Mouse (Mus musculus): ENCODE results near the gene Mlana. TPM values are rescaled to one million over a fixed set of nuclear protein-coding genes. Genes with fewer than 3 reads are reported as not detected.

Gene Mlana
- polyA plus RNA-seq, 1 experiment from 2014 or later = not detected

DNA sequence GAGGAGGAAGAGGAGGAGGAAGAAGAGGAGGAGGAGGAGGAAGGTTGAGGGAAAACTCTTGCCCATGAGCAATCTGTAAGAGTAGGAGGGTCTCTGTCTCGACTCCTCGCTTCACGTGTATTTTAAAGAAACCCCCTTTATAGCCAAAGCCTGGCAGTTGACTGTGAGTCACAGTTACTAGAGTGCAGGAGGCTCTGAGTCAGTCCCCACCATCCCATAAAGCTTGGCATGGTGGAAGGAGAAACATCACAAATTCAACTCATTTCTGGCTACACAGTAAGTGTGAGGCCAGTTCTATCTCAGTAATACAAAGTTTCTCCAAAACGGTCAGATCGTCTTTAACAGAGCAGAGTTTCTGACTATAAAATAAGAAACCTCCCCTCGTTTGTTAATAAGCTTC lies 27.4 kb upstream of the Mlana start:
- H3K27ac ChIP-seq (ENCODE audit: low read length) = no peak overlapping the region
- 90% methylated on average over 6 of the region's 6 CpGs for WGBS
- H3K9ac ChIP-seq (ENCODE audit: low read depth, low read length) = no peak overlapping the region
- no peaks in the 10 kb centered on the region for H3K27me3 ChIP-seq (ENCODE audit: control insufficient read depth, insufficient read depth, low read depth, low read length)
- H3K9me3 ChIP-seq (replicated peaks; ENCODE audit: control insufficient read depth, low read length, poor library complexity, severe bottlenecking) = no peaks in the 10 kb centered on the region
- no peak overlapping the region for H3K4me3 ChIP-seq (ENCODE audit: low read depth, low read length)
- no peaks in the 10 kb centered on the region for H3K4me1 ChIP-seq (ENCODE audit: control insufficient read depth, insufficient read depth, low read length)
- no peak for ATAC-seq
- H3K4me2 ChIP-seq (ENCODE audit: low read length) = no peak overlapping the region
- H3K36me3 ChIP-seq (ENCODE audit: control insufficient read depth, insufficient read depth, low read length) = no peaks in the 10 kb centered on the region

DNA sequence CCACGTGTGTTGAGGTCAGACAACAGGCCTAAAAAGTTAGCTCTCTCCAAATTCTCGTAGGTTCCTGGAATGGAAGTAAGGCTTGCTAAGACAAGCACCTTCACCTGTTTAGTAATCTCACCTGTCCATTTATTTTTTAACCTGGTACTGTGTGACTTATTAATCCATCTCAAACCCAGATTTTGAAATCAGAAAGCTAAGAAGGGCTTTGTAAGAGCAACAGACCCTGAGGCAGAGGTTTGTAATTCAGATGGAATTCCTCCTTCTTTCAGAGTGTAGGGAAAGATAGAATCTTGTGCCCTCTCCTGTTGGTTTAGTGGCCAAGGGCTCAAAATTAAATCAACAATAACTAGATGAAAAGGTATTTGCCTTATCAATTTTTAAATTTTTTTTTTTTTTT lies 26.5 kb upstream of the Mlana start:
- Histone ChIP-seq H3K9me3 (replicated peaks; ENCODE audit: control insufficient read depth, low read length, poor library complexity, severe bottlenecking) (no peaks in the 10 kb centered on the region), H3K4me3 (ENCODE audit: low read depth, low read length) (no peak overlapping the region), H3K4me2 (ENCODE audit: low read length) (no peak overlapping the region), H3K27ac (ENCODE audit: low read length) (no peak overlapping the region), H3K27me3 (ENCODE audit: control insufficient read depth, insufficient read depth, low read depth, low read length) (no peaks in the 10 kb centered on the region), H3K9ac (ENCODE audit: low read depth, low read length) (no peak overlapping the region), H3K4me1 (ENCODE audit: control insufficient read depth, insufficient read depth, low read length) (no peaks in the 10 kb centered on the region), H3K36me3 (ENCODE audit: control insufficient read depth, insufficient read depth, low read length) (no peaks in the 10 kb centered on the region)
- 83% methylated on average over 2 of the region's 2 CpGs for WGBS
- no peak for ATAC-seq

DNA sequence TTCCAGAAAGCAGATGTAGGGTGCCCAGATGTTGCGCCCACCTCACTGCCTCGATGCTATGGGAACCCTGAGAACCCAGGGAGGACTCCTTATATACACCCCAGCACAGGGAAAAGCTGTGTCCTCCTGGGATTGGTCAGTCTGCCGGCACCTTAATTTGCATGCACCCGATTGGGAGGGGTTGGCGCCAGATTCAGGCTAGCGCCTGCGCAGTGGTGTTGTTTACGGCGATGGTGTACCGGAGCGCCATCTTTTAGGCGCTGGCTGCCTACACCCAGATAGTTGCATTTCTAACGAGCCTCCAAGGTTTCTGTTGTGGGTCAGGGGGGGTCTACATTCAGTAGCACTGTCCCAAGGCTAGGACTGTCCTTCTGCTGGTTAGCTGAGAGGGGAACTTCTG lies 25.0 kb upstream of the Mlana start:
- no peaks in the 10 kb centered on the region for H3K9me3 ChIP-seq (replicated peaks; ENCODE audit: control insufficient read depth, low read length, poor library complexity, severe bottlenecking)
- H3K36me3 ChIP-seq (ENCODE audit: control insufficient read depth, insufficient read depth, low read length) = no peaks in the 10 kb centered on the region
- H3K4me3 ChIP-seq (ENCODE audit: low read depth, low read length) = no peak overlapping the region
- H3K27me3 ChIP-seq (ENCODE audit: control insufficient read depth, insufficient read depth, low read depth, low read length) = no peaks in the 10 kb centered on the region
- H3K4me2 ChIP-seq (ENCODE audit: low read length) = no peak overlapping the region
- no peak overlapping the region for H3K27ac ChIP-seq (ENCODE audit: low read length)
- WGBS = 93% methylated on average over 13 of the region's 13 CpGs
- no peak overlapping the region for H3K9ac ChIP-seq (ENCODE audit: low read depth, low read length)
- no peak for ATAC-seq
- H3K4me1 ChIP-seq (ENCODE audit: control insufficient read depth, insufficient read depth, low read length) = no peaks in the 10 kb centered on the region

DNA sequence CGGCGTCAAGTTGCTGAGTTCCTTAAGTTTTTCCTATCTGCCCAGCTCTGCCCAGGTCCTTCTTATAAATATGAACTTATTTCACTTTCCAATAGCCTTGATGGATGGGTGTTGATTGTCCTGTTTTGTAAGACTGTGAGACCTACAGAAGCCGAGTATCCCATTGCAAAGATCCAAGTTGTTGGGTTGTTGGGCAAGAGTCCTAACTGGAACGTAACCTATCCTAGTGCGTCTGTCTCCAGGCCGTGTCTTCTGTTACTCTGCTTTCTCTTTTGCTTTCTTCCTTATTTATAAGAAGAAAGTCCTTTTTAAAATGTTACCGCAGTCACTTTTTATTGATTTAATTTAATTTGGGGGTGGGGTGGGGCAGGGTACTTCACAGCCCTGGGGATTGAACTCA lies 22.7 kb upstream of the Mlana start:
- WGBS = 95% methylated on average over 7 of the region's 7 CpGs
- no peak for ATAC-seq
- Histone ChIP-seq H3K27ac (ENCODE audit: low read length) (no peak overlapping the region), H3K9ac (ENCODE audit: low read depth, low read length) (no peak overlapping the region), H3K4me2 (ENCODE audit: low read length) (no peak overlapping the region), H3K4me3 (ENCODE audit: low read depth, low read length) (no peak overlapping the region), H3K9me3 (replicated peaks; ENCODE audit: control insufficient read depth, low read length, poor library complexity, severe bottlenecking) (no peaks in the 10 kb centered on the region), H3K4me1 (ENCODE audit: control insufficient read depth, insufficient read depth, low read length) (no peaks in the 10 kb centered on the region), H3K27me3 (ENCODE audit: control insufficient read depth, insufficient read depth, low read depth, low read length) (no peaks in the 10 kb centered on the region), H3K36me3 (ENCODE audit: control insufficient read depth, insufficient read depth, low read length) (no peaks in the 10 kb centered on the region)

DNA sequence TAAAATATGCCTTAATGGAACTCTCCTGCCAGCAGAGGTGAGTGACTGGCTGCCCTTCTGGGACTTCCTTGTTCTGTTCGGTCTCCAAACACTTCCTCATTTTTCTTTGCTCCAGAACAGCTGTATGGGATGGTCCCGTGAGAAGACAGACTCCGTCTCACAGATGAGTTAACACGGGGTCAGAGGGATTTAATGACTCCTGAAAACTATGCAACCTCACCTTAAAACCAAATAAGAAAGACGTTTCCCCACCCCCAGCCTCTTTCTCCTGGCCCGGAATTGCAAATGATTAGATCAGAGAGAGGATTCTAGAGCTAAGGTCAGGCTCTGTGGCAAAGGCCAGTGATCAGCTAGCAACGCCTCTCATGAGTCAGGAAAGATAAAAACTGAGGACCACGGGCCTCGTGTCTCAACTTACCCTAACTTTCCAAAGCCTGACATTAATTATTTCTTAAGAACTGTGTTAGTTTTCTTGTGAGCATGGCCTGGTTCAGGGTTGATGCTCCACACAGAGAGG lies 22.0 kb upstream of the Mlana start:
- 77% methylated on average over 9 of the region's 9 CpGs for WGBS

DNA sequence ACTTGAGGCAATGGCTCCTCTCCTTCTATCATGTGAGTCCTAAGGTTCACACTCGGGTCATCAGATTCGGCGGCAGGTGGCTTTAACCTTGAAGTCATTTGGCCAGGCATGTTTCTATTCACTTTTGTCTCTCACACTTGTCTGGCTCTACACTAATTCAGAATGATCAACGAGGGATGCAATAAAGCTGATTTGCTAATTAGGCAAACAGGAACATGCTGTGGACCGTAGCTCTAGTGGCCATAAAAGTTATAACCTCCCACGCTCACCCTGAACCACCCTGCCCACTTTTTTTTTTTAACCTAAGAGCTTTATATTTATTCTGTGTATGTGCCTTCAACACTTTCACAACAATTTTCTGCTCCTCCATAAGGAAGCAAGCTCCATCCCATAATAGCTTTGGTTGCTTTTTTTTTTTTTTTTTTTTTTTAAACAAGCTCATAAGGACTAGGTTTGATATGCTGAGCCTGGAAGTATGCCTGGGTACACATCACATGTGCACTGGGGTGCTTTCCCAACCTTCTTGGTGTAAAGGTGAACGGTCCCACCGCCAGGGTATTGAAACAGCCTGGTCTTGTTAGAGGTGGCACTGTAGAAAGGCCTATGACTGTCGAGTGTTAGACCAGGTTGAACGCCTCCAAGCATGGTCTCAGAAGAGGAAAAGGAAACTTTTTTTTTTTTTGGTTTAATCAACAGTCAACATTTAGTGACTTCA lies 21.0 kb upstream of the Mlana start:
- Histone ChIP-seq H3K9me3 (replicated peaks; ENCODE audit: control insufficient read depth, low read length, poor library complexity, severe bottlenecking) (no peaks in the 10 kb centered on the region), H3K36me3 (ENCODE audit: control insufficient read depth, insufficient read depth, low read length) (no peaks in the 10 kb centered on the region), H3K4me2 (ENCODE audit: low read length) (no peak overlapping the region), H3K4me3 (ENCODE audit: low read depth, low read length) (no peak overlapping the region), H3K27me3 (ENCODE audit: control insufficient read depth, insufficient read depth, low read depth, low read length) (no peaks in the 10 kb centered on the region), H3K4me1 (ENCODE audit: control insufficient read depth, insufficient read depth, low read length) (no peaks in the 10 kb centered on the region), H3K9ac (ENCODE audit: low read depth, low read length) (no peak overlapping the region), H3K27ac (ENCODE audit: low read length) (no peak overlapping the region)
- ATAC-seq = no peak
- WGBS = 85% methylated on average over 10 of the region's 10 CpGs

More for the DNA sequence above, 22.0 kb upstream of the Mlana start:
- no peak overlapping the region for H3K4me3 ChIP-seq (ENCODE audit: low read depth, low read length)
- H3K4me2 ChIP-seq (ENCODE audit: low read length) = no peak overlapping the region
- no peaks in the 10 kb centered on the region for H3K27me3 ChIP-seq (ENCODE audit: control insufficient read depth, insufficient read depth, low read depth, low read length)
- no peaks in the 10 kb centered on the region for H3K36me3 ChIP-seq (ENCODE audit: control insufficient read depth, insufficient read depth, low read length)
- no peak overlapping the region for H3K27ac ChIP-seq (ENCODE audit: low read length)
- H3K9me3 ChIP-seq (replicated peaks; ENCODE audit: control insufficient read depth, low read length, poor library complexity, severe bottlenecking) = no peaks in the 10 kb centered on the region
- H3K4me1 ChIP-seq (ENCODE audit: control insufficient read depth, insufficient read depth, low read length) = no peaks in the 10 kb centered on the region
- H3K9ac ChIP-seq (ENCODE audit: low read depth, low read length) = no peak overlapping the region
- ATAC-seq = no peak

DNA sequence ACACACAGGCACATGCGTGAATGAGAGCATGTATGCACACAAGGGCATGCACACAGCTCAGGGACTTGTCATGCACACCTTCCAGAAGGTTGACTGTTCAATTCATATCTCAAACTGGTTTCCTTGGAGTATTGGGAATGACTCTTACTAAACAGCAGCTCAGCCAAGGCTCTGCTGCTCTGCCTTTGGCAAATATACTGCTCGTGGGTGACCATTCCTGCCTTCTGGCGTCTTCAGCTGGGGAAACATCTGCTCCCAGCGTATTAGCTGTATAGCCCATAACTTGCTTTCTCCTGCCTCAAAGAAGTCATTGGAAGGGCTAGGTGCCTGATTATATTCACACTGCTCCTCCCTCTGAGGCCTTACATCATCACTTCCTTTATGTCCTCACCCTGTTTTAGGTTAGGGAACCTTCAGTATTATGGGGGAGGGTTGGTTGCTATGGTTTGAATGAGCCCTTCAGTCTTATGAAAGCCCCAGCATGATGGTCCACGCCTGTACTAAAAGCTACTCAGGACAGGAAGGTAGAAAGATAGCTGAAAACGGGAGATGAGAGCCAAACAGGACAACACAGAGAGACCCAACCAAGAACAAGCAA lies 19.3 kb upstream of the Mlana start:
- ATAC-seq = no peak
- Histone ChIP-seq H3K27me3 (ENCODE audit: control insufficient read depth, insufficient read depth, low read depth, low read length) (no peaks in the 10 kb centered on the region), H3K4me3 (ENCODE audit: low read depth, low read length) (no peak overlapping the region), H3K4me2 (ENCODE audit: low read length) (no peak overlapping the region), H3K9ac (ENCODE audit: low read depth, low read length) (no peak overlapping the region), H3K27ac (ENCODE audit: low read length) (no peak overlapping the region), H3K4me1 (ENCODE audit: control insufficient read depth, insufficient read depth, low read length) (no peaks in the 10 kb centered on the region), H3K36me3 (ENCODE audit: control insufficient read depth, insufficient read depth, low read length) (no peaks in the 10 kb centered on the region), H3K9me3 (replicated peaks; ENCODE audit: control insufficient read depth, low read length, poor library complexity, severe bottlenecking) (no peaks in the 10 kb centered on the region)
- 84% methylated on average over 6 of the region's 6 CpGs for WGBS

DNA sequence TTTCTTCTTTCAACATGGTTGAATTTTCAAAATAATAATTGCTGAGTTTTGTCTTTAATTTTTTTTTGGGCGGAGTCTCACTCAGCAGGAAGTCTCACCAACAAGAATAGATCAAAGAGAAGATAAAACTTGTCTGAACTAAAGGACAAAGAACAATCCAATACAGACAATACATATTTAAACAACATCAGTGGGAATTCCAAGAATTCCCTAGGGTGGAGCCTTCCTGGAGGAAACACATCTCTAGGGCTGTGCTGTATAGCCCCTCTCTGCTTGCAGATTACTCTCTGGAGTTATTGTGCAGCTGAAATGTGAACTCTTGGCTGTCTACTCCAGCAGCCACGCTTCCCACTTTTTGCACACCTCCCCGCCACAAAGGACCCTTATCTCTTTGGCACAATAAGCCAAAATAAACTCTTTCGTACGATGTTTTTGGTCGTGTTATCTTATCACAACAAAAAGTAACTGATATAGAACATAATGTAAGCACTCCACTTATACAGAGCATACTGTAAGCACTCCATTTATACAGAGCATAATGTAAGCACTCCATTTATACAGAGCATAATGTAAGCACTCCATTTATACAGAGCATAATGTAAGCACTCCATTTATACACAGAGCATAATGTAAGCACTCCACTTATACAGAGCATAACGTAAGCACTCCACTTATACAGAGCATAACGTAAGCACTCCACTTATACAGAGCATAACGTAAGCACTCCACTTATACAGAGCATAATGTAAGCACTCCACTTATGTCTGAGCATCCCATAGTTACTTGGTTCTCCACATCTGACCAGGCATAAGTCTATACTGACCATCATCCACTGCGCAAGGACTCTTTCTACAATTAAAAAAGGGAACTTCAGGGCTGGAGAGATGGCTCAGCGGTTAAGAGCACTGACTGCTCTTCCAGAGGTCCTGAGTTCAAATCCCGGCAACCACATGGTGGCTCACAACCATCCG lies 17.2 kb upstream of the Mlana start:
- WGBS = 87% methylated on average over 13 of the region's 13 CpGs
- no peak for ATAC-seq
- H3K27me3 ChIP-seq (ENCODE audit: control insufficient read depth, insufficient read depth, low read depth, low read length) = no peaks in the 10 kb centered on the region
- H3K27ac ChIP-seq (ENCODE audit: low read length) = no peak overlapping the region
- no peak overlapping the region for H3K9ac ChIP-seq (ENCODE audit: low read depth, low read length)
- no peaks in the 10 kb centered on the region for H3K36me3 ChIP-seq (ENCODE audit: control insufficient read depth, insufficient read depth, low read length)
- no peak overlapping the region for H3K4me3 ChIP-seq (ENCODE audit: low read depth, low read length)
- H3K9me3 ChIP-seq (replicated peaks; ENCODE audit: control insufficient read depth, low read length, poor library complexity, severe bottlenecking) = 0 out of 2 replicates have a peak, but pooled peaks cover 3% of the 10 kb centered on the region
- no peak overlapping the region for H3K4me2 ChIP-seq (ENCODE audit: low read length)
- no peaks in the 10 kb centered on the region for H3K4me1 ChIP-seq (ENCODE audit: control insufficient read depth, insufficient read depth, low read length)

All from midbrain, embryonic 16.5 days (tissue).